Mouse (Mus musculus) lung, adult 18-20 months (tissue): Measurements from ENCODE around the gene Mctp1.
"Not testable (repeated sequence)": the region's sequence is repeated elsewhere in the genome, so short reads cannot be mapped to it uniquely, and the experiment has no call there.

ENCODE experiments used
- DNase-seq, 2 experiments: peaks; one replicate each; pipeline ENCODE4 v3.0.0; 2022; ENCODE audit warnings: mixed read lengths in 2 of 2

Mctp1 gene

GRCm38 (mm10) chr13:76971046-76971445, 586.7 kb downstream of the Mctp1 start:
- DNase-seq, result not testable (repeated sequence)

- DNase-seq, result no peak
These were observed 618.3 kb downstream of the Mctp1 start for GRCm38 (mm10) chr13:77002628-77003027.

GRCm38 (mm10) chr13:77003684-77004083, 619.3 kb downstream of the Mctp1 start:
- no peak for DNase-seq

GRCm38 (mm10) chr13:77018851-77019250, 634.5 kb downstream of the Mctp1 start:
- no peak for DNase-seq

DNA sequence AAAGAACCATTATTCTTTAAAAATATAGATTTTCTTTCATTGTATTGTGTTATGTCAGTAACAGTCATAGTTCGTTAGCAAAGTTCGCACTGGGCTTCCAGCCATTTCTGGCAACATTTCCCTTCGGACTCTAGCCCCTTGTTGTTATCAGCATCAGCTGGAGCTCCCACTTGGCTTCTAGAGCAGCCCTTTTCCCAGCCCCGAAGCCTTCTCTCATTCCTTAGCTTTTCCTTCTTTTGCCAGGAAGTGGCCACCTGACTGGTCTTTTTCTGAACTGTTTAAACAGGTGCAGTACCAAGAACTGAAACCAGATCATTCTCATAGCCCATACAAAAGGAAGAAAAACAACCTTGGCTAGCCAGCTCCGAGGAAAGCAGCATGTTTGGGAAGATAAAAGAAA, 645.3 kb downstream of the Mctp1 start:
- no peak for DNase-seq

- DNase-seq, result no peak
These were observed 659.0 kb downstream of the Mctp1 start for GRCm38 (mm10) chr13:77043375-77043774.

GRCm38 (mm10) chr13:77045375-77045774, 661.0 kb downstream of the Mctp1 start:
- no peak for DNase-seq

GRCm38 (mm10) chr13:77046416-77046815, 662.1 kb downstream of the Mctp1 start:
- DNase-seq, result no peak

- no peak for DNase-seq
These were observed 663.0 kb downstream of the Mctp1 start for GRCm38 (mm10) chr13:77047179-77047931.

- DNase-seq, result no peak
These were observed 664.1 kb downstream of the Mctp1 start for GRCm38 (mm10) chr13:77048461-77048860.

- no peak for DNase-seq
These were observed 665.4 kb downstream of the Mctp1 start for GRCm38 (mm10) chr13:77049736-77050135.

DNA sequence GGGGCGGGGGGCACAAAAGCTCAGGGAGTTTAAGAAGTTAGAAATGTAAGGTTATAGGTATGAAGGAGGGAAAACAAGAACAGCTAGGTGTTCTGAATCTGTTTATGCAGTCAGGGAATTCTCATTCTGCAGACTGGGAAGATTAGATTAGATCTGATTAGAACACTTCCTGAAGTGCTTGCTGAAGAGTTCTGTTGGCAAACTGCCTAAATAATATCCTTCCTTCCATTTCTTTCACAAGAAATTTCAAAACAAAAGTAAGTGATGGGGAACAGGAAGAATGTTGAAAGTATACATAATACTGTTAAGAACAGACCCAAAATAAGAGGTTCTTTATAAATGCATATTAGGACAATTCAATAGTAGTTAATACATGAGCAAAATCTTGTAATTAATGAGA, 678.9 kb downstream of the Mctp1 start:
- DNase-seq, result no peak

- DNase-seq, result no peak
These were observed 684.5 kb downstream of the Mctp1 start for GRCm38 (mm10) chr13:77068847-77069246.

- no peak for DNase-seq
These were observed 687.7 kb downstream of the Mctp1 start for GRCm38 (mm10) chr13:77072030-77072429.
